18 mouse cellular contexts compared by ENCODE assay signal in genomic region chr19:56100131-56100872, GRCm38 (mm10).
A peak's percentile ranks its signal among the peaks of the same experiment; 100 is the strongest.
DNase-seq lines count a peak whose midpoint lies in the region; TF ChIP-seq lines count a peak whose summit lies in the region.
"Had no signal": no experiment of that assay in that cellular context is flagged by ENCODE, and none has a peak within 500 bp of the region (broad histone marks: within the 10 kb centered on the region; RNA-seq: fewer than 3 reads in every experiment).

No protein-coding gene starts in this region.

- no peak for DNase-seq in heart, adult 2 months
- DNase-seq in heart, embryonic 10.5 days (ENCODE audit: low spot score), result no peak
- DNase-seq in 3T3-L1 (ENCODE audit: low read depth, low spot score) (peak; percentile 50), R1 (ENCODE audit: low read depth, low spot score) (peak; percentile 72)
- DNase-seq in limb, embryonic 10.5 days (ENCODE audit: low spot score), result peak; percentile 64
- no peak for DNase-seq in adrenal gland, postnatal 36 days
- DNase-seq in cerebellum, adult 9-10 months, result no peak
- no peak for DNase-seq in kidney, adult 18-20 months
- DNase-seq: adrenal gland, adult 8-10 months; B cell, adult 2 months; cerebellum, adult 11-12 months; heart, adult 18-20 months; heart, postnatal 36 days; lung, adult 2 months had no signal

- intact Hi-C loops in heart, adult 2 months (cut with DNase I), result no loop called here

- H3K27ac ChIP-seq in heart, adult 2 months, result no peak overlapping the region
- no peak overlapping the region for H3K27ac ChIP-seq in heart, embryonic 10.5 days
- H3K27ac ChIP-seq in limb, embryonic 10.5 days, result peak overlapping the region; percentile 50
- H3K27ac ChIP-seq: intestine, embryonic 15.5 days; stomach, embryonic 15.5 days had no signal

- H3K4me3 ChIP-seq in heart, adult 2 months, result no peak overlapping the region
- no peak overlapping the region for H3K4me3 ChIP-seq in heart, embryonic 10.5 days
- H3K4me3 ChIP-seq in limb, embryonic 10.5 days, result no peak overlapping the region
- H3K4me3 ChIP-seq: erythroblast, embryonic 14.5 days; intestine, embryonic 15.5 days; stomach, embryonic 15.5 days had no signal

- TF ChIP-seq POLR2A in heart, adult 2 months (IDR thresholded peaks at IDR 0.05; ENCODE audit: insufficient read depth, low read depth, low read length), result no peak

- TF ChIP-seq EP300 in heart, adult 2 months (IDR thresholded peaks at IDR 0.05; ENCODE audit: insufficient read depth, low read depth, low read length), result no peak

- H3K27me3 ChIP-seq in heart, adult 2 months (ENCODE audit: control insufficient read depth, insufficient read depth, low read length), result no peaks in the 10 kb centered on the region
- no peaks in the 10 kb centered on the region for H3K27me3 ChIP-seq in heart, embryonic 10.5 days (ENCODE audit: insufficient read depth, poor library complexity, severe bottlenecking)
- H3K27me3 ChIP-seq in limb, embryonic 10.5 days (ENCODE audit: low read depth, poor library complexity, severe bottlenecking), result peaks cover 6% of the 10 kb centered on the region; the same call in 1 of the 2 replicates
- H3K27me3 ChIP-seq: intestine, embryonic 15.5 days; Patski; stomach, embryonic 15.5 days had no signal

- H3K9me3 ChIP-seq in heart, embryonic 10.5 days, result no peaks in the 10 kb centered on the region
- H3K9me3 ChIP-seq in limb, embryonic 10.5 days (replicated peaks), result no peaks in the 10 kb centered on the region
- H3K9me3 ChIP-seq: intestine, embryonic 15.5 days; stomach, embryonic 15.5 days had no signal

- TF ChIP-seq CTCF in heart, adult 2 months (IDR thresholded peaks at IDR 0.05), result 0 out of 2 replicates have a peak, but pooled peaks have one; percentile 11

- H3K4me1 ChIP-seq in heart, adult 2 months (ENCODE audit: control insufficient read depth, insufficient read depth, low read length), result no peaks in the 10 kb centered on the region
- H3K4me1 ChIP-seq in heart, embryonic 10.5 days, result 0 out of 2 replicates have a peak, but pooled peaks cover 3% of the 10 kb centered on the region
- peaks cover 66% of the 10 kb centered on the region for H3K4me1 ChIP-seq in limb, embryonic 10.5 days
- H3K4me1 ChIP-seq: stomach, embryonic 15.5 days had no signal

- 65% methylated on average over 4 of the region's 4 CpGs for WGBS in heart, adult 2 months
- 62% methylated on average over 4 of the region's 4 CpGs for WGBS in heart, embryonic 10.5 days
- 67% methylated on average over 4 of the region's 4 CpGs for WGBS in limb, embryonic 10.5 days

- H3K36me3 ChIP-seq in heart, adult 2 months (ENCODE audit: control insufficient read depth, insufficient read depth, low read length), result no peaks in the 10 kb centered on the region
- no peaks in the 10 kb centered on the region for H3K36me3 ChIP-seq in heart, embryonic 10.5 days
- no peaks in the 10 kb centered on the region for H3K36me3 ChIP-seq in limb, embryonic 10.5 days
- H3K36me3 ChIP-seq: intestine, embryonic 15.5 days; stomach, embryonic 15.5 days had no signal

- no peak overlapping the region for H3K9ac ChIP-seq in heart, adult 2 months (ENCODE audit: low read depth, low read length)
- H3K9ac ChIP-seq: intestine, embryonic 15.5 days; stomach, embryonic 15.5 days had no signal

- H3K79me2 ChIP-seq in heart, adult 2 months (replicated peaks; ENCODE audit: control insufficient read depth, insufficient read depth, low read length), result no peaks in the 10 kb centered on the region

Comparison
In these comparisons a context has a peak if more than half of its experiments do, and no peak if none do; other contexts are left out.
1. DNase-seq: peak in 3T3-L1 (single experiment), R1 (single experiment) and limb, embryonic 10.5 days (single experiment); none in heart, adult 2 months (0 of 2), heart, embryonic 10.5 days (single experiment), adrenal gland, postnatal 36 days (0 of 2), cerebellum, adult 9-10 months (single experiment) and kidney, adult 18-20 months (single experiment).